Mouse (Mus musculus) kidney, adult 2 months (tissue): ENCODE results near the gene Gucy2d. TPM values are rescaled to one million over a fixed set of nuclear protein-coding genes. Genes with fewer than 3 reads are reported as not detected.

Experiments
- DNase-seq: peaks from one replicate; pipeline ENCODE4 v3.0.0; 2021
- H3K27ac ChIP-seq: fragments of 200-500 bp; 2 replicates; pipeline ENCODE4 v1.5.1; 2012; ENCODE audit warnings: low read depth, low read length, control low read depth, inconsistent platforms; ENCODE audit not compliant: insufficient read depth
- H3K27me3 ChIP-seq: fragments of 200-500 bp; replicated peaks from 2 replicates; pipeline ENCODE4 v1.6.1; 2012; ENCODE audit warnings: mild to moderate bottlenecking, moderate library complexity, low read length, inconsistent platforms; ENCODE audit not compliant: control insufficient read depth, insufficient read depth
- H3K36me3 ChIP-seq: fragments of 200-500 bp; 2 replicates; pipeline ENCODE4 v1.6.1; 2012; ENCODE audit warnings: mild to moderate bottlenecking, moderate library complexity, low read length, inconsistent platforms; ENCODE audit not compliant: control insufficient read depth, insufficient read depth
- H3K4me1 ChIP-seq: fragments of 200-500 bp; 2 replicates; pipeline ENCODE4 v1.6.1; 2011; ENCODE audit warnings: low read length; ENCODE audit not compliant: control insufficient read depth, insufficient read depth
- H3K4me3 ChIP-seq: fragments of 200-500 bp; 2 replicates; pipeline ENCODE4 v1.5.1; 2011; ENCODE audit warnings: mild to moderate bottlenecking, low read depth, low read length, control low read depth; ENCODE audit not compliant: insufficient read depth
- CTCF ChIP-seq: fragments of 200-500 bp; conservative IDR thresholded peaks from 2 replicates; pipeline ENCODE4 v1.5.1; 2011; ENCODE audit warnings: low read depth, mild to moderate bottlenecking, control low read depth, low read length, moderate library complexity, mixed read lengths; ENCODE audit not compliant: insufficient read depth, insufficient read length
- POLR2A ChIP-seq: fragments of 200-500 bp; IDR thresholded peaks from one replicate; pipeline ENCODE4 v1.6.1; 2011; ENCODE audit warnings: low read depth, low read length, control low read depth
- WGBS: fragments of 180-500 bp; shearing (Covaris S2); methylation state at CpG from one replicate; pipeline ENCODE4 v1.1.7; 2018; 5-methylcytosine and 5-hydroxymethylcytosine counted together
- polyA plus RNA-seq: library from polyadenylated mRNA; depleted of rRNA; stranded (reverse); fragments of >200 nt; gene quantifications from 2 replicates; pipeline ENCODE4 v1.2.3, GENCODE M21; 2012

Gene Gucy2d
- polyA plus RNA-seq, 1 experiment = not detected

- TF ChIP-seq CTCF (no peak), POLR2A (no peak)
- Histone ChIP-seq H3K27ac (no peak overlapping the region), H3K4me3 (no peak overlapping the region), H3K36me3 (no peaks in the 10 kb centered on the region), H3K27me3 (no peaks in the 10 kb centered on the region), H3K4me1 (no peaks in the 10 kb centered on the region)
- DNase-seq = no peak
- 69% methylated on average over 3 of the region's 3 CpGs for WGBS
Observed at GRCm38 (mm10) chr7:98446873-98447272, 6.7 kb downstream of the Gucy2d start.

GRCm38 (mm10) chr7:98447585-98448308 is 7.5 kb downstream of the Gucy2d start:
- peak; percentile 45 for DNase-seq
- H3K27ac ChIP-seq = no peak overlapping the region
- WGBS = 52% methylated on average over 11 of the region's 11 CpGs

GRCm38 (mm10) chr7:98448309-98448630 is 8.1 kb downstream of the Gucy2d start:
- 81% methylated on average over 5 of the region's 5 CpGs for WGBS
- TF ChIP-seq CTCF (no peak), POLR2A (no peak)

More at GRCm38 (mm10) chr7:98447585-98448308, 7.5 kb downstream of the Gucy2d start:
- Histone ChIP-seq H3K4me3 (no peak overlapping the region), H3K4me1 (no peaks in the 10 kb centered on the region), H3K36me3 (no peaks in the 10 kb centered on the region), H3K27me3 (no peaks in the 10 kb centered on the region)
- TF ChIP-seq POLR2A (no peak), CTCF (peak; percentile 52)

GRCm38 (mm10) chr7:98449696-98450095 is 9.5 kb downstream of the Gucy2d start:
- Histone ChIP-seq H3K27ac (no peak overlapping the region), H3K4me3 (no peak overlapping the region), H3K36me3 (no peaks in the 10 kb centered on the region), H3K4me1 (no peaks in the 10 kb centered on the region), H3K27me3 (no peaks in the 10 kb centered on the region)
- 74% methylated on average over 9 of the region's 9 CpGs for WGBS
- no peak for DNase-seq
- TF ChIP-seq CTCF (no peak), POLR2A (no peak)

More at GRCm38 (mm10) chr7:98448309-98448630, 8.1 kb downstream of the Gucy2d start:
- no peak overlapping the region for H3K27ac ChIP-seq
- DNase-seq = peak; percentile 11
- H3K27me3 ChIP-seq = no peaks in the 10 kb centered on the region
- no peaks in the 10 kb centered on the region for H3K36me3 ChIP-seq
- no peaks in the 10 kb centered on the region for H3K4me1 ChIP-seq
- H3K4me3 ChIP-seq = no peak overlapping the region

GRCm38 (mm10) chr7:98454397-98455120 is 14.3 kb downstream of the Gucy2d start:
- DNase-seq = no peak
- no peak for TF ChIP-seq CTCF
- TF ChIP-seq POLR2A = no peak
- no peak overlapping the region for H3K27ac ChIP-seq
- H3K4me3 ChIP-seq = no peak overlapping the region
- 63% methylated on average over 10 of the region's 10 CpGs for WGBS
- H3K27me3 ChIP-seq = no peaks in the 10 kb centered on the region
- no peaks in the 10 kb centered on the region for H3K4me1 ChIP-seq
- no peaks in the 10 kb centered on the region for H3K36me3 ChIP-seq

GRCm38 (mm10) chr7:98460319-98460718 is 20.1 kb downstream of the Gucy2d start:
- Histone ChIP-seq H3K27me3 (no peaks in the 10 kb centered on the region), H3K36me3 (no peaks in the 10 kb centered on the region), H3K4me3 (no peak overlapping the region), H3K27ac (no peak overlapping the region), H3K4me1 (no peaks in the 10 kb centered on the region)
- WGBS = 37% methylated on average over 7 of the region's 7 CpGs
- DNase-seq = no peak
- TF ChIP-seq POLR2A (no peak), CTCF (no peak)

- Histone ChIP-seq H3K4me1 (no peaks in the 10 kb centered on the region), H3K27me3 (no peaks in the 10 kb centered on the region), H3K36me3 (no peaks in the 10 kb centered on the region), H3K4me3 (no peak overlapping the region), H3K27ac (no peak overlapping the region)
- no peak for TF ChIP-seq POLR2A
- TF ChIP-seq CTCF = no peak
- 74% methylated on average over 3 of the region's 3 CpGs for WGBS
- no peak for DNase-seq
Observed at GRCm38 (mm10) chr7:98469089-98469488, 28.9 kb downstream of the Gucy2d start.
